Mouse (Mus musculus): ENCODE results near the gene Tenm2.

The Tenm2 gene

GRCm38 (mm10) chr11:36454076-36454475 is 781.7 kb downstream of the Tenm2 start:
- no peak for DNase-seq

- no peak for DNase-seq
Observed at GRCm38 (mm10) chr11:36452436-36452835, 783.3 kb downstream of the Tenm2 start.

GRCm38 (mm10) chr11:36446351-36446750 is 789.4 kb downstream of the Tenm2 start:
- DNase-seq, result no peak

- DNase-seq, result no peak
Observed at GRCm38 (mm10) chr11:36443821-36444220, 791.9 kb downstream of the Tenm2 start.

- DNase-seq, result no peak
Observed at GRCm38 (mm10) chr11:36441801-36442200, 794.0 kb downstream of the Tenm2 start.

- no peak for DNase-seq
Observed at GRCm38 (mm10) chr11:36436251-36436650, 799.5 kb downstream of the Tenm2 start.

GRCm38 (mm10) chr11:36428947-36429346 is 806.8 kb downstream of the Tenm2 start:
- DNase-seq, result peak; percentile 31

GRCm38 (mm10) chr11:36424959-36425358 is 810.8 kb downstream of the Tenm2 start:
- DNase-seq, result no peak

- DNase-seq, result no peak
Observed at GRCm38 (mm10) chr11:36420047-36420446, 815.7 kb downstream of the Tenm2 start.

- DNase-seq, result no peak
Observed at GRCm38 (mm10) chr11:36415244-36415643, 820.5 kb downstream of the Tenm2 start.

GRCm38 (mm10) chr11:36410881-36411280 is 824.9 kb downstream of the Tenm2 start:
- DNase-seq, result no peak

- DNase-seq, result peak; percentile 23
Observed at GRCm38 (mm10) chr11:36395803-36396710, 839.7 kb downstream of the Tenm2 start.

GRCm38 (mm10) chr11:36384696-36385095 is 851.1 kb downstream of the Tenm2 start:
- DNase-seq, result peak; percentile 14

GRCm38 (mm10) chr11:36371814-36372213 is 864.0 kb downstream of the Tenm2 start:
- no peak for DNase-seq

GRCm38 (mm10) chr11:36365067-36365466 is 870.7 kb downstream of the Tenm2 start:
- DNase-seq, result no peak

GRCm38 (mm10) chr11:36364441-36364840 is 871.3 kb downstream of the Tenm2 start:
- DNase-seq, result peak; percentile 21

- no peak for DNase-seq
Observed at GRCm38 (mm10) chr11:36362514-36362913, 873.2 kb downstream of the Tenm2 start.

GRCm38 (mm10) chr11:36353252-36353651 is 882.5 kb downstream of the Tenm2 start:
- DNase-seq, result no peak

GRCm38 (mm10) chr11:36351752-36352151 is 884.0 kb downstream of the Tenm2 start:
- no peak for DNase-seq

- no peak for DNase-seq
Observed at GRCm38 (mm10) chr11:36351341-36351740, 884.4 kb downstream of the Tenm2 start.

- no peak for DNase-seq
Observed at GRCm38 (mm10) chr11:36350264-36350663, 885.5 kb downstream of the Tenm2 start.

- no peak for DNase-seq
Observed at GRCm38 (mm10) chr11:36349856-36350255, 885.9 kb downstream of the Tenm2 start.

GRCm38 (mm10) chr11:36341799-36342198 is 894.0 kb downstream of the Tenm2 start:
- DNase-seq, result no peak

GRCm38 (mm10) chr11:36338424-36338823 is 897.3 kb downstream of the Tenm2 start:
- DNase-seq, result no peak

- DNase-seq, result no peak
Observed at GRCm38 (mm10) chr11:36337063-36337462, 898.7 kb downstream of the Tenm2 start.
